Mouse (Mus musculus): ENCODE results near the gene Gast.
A peak's percentile ranks its signal among the peaks of the same experiment; 100 is the strongest.

DNA sequence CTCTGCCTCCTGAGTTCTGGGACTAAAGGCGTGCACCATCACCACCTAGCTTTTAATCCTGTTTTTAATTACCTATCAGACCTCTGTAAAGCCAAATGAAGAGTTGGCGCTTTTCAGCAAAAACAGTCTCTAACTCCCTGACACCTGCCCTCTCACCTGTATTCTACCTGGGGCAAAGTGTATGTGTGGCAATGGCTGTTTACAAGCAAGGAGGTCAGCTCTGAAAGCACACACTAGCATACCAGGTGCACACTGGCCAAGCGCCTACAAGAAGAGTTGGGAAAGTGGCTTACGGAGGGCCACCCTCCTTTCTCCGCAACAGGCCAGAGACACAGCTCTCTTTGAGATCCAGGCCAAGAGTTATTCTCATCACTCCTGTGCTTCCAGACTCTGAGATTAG lies 18.8 kb upstream of the Gast start:
- TF ChIP-seq CTCF (IDR thresholded peaks at IDR 0.05; ENCODE audit: low read depth), result no peak
- TF ChIP-seq EP300 (IDR thresholded peaks at IDR 0.05; ENCODE audit: low read depth), result peak; percentile 73; the same call in 1 of the 2 replicates
